Mouse (Mus musculus) neural tube, embryonic 11.5 days (tissue): ENCODE results near the gene Samd4b. TPM values are rescaled to one million over a fixed set of nuclear protein-coding genes. Genes with fewer than 3 reads are reported as not detected.

Experiments
- ATAC-seq: fragments of 200-750 bp; cut with Nextera tagmentation; 2 replicates; pipeline ENCODE4 v1.8.0; 2017; ENCODE audit warnings: moderate number of reproducible peaks, mild to moderate bottlenecking, moderate TSS enrichment, moderate library complexity; ENCODE audit not compliant: insufficient read depth, low FRiP score, low TSS enrichment
- DNase-seq: peaks from one replicate; pipeline ENCODE4 v3.0.0-alpha.2; 2015; ENCODE audit warnings: low spot score
- H3K27ac ChIP-seq: fragments of 300-500 bp; sonication (generic); 2 replicates; pipeline ENCODE4 v1.5.1; 2014; ENCODE audit warnings: low read depth, mild to moderate bottlenecking, low read length
- H3K27me3 ChIP-seq: fragments of 300-500 bp; sonication (generic); 2 replicates; pipeline ENCODE4 v1.6.1; 2014; ENCODE audit warnings: mild to moderate bottlenecking, low read length, mixed read lengths; ENCODE audit not compliant: control insufficient read depth, insufficient read depth
- H3K36me3 ChIP-seq: fragments of 300-500 bp; sonication (generic); 2 replicates; pipeline ENCODE4 v1.6.1; 2014; ENCODE audit warnings: mild to moderate bottlenecking, low read length, moderate library complexity, mixed read lengths; ENCODE audit not compliant: control insufficient read depth, insufficient read depth
- H3K4me1 ChIP-seq: fragments of 300-500 bp; sonication (generic); 2 replicates; pipeline ENCODE4 v1.6.1; 2014; ENCODE audit warnings: low read length, mixed read lengths; ENCODE audit not compliant: control insufficient read depth, insufficient read depth
- H3K4me2 ChIP-seq: fragments of 300-500 bp; sonication (generic); 2 replicates; pipeline ENCODE4 v1.6.1; 2014; ENCODE audit warnings: low read depth, mild to moderate bottlenecking, moderate library complexity
- H3K4me3 ChIP-seq: fragments of 300-500 bp; sonication (generic); 2 replicates; pipeline ENCODE4 v1.5.1; 2014; ENCODE audit warnings: low read depth, low read length
- H3K9ac ChIP-seq: fragments of 300-500 bp; sonication (generic); 2 replicates; pipeline ENCODE4 v1.6.1; 2014; ENCODE audit warnings: mild to moderate bottlenecking, low read length
- H3K9me3 ChIP-seq: fragments of 300-500 bp; sonication (generic); 2 replicates; pipeline ENCODE4 v1.6.1; 2016; ENCODE audit warnings: low read length; ENCODE audit not compliant: control insufficient read depth
- WGBS: fragments of 180-500 bp; shearing (Covaris S2); extraction: QIAGEN DNeasy Blood & Tissue Kit; methylation state at CpG from one replicate; pipeline ENCODE4 v1.1.7; 2014; 5-methylcytosine and 5-hydroxymethylcytosine counted together
- polyA plus RNA-seq: library from polyadenylated mRNA; unstranded; fragments of >200 nt; fragmentation: Nextera tagmentation; extraction: Ambion mirVana; gene quantifications from 2 replicates; pipeline ENCODE4 v1.2.1, GENCODE M21; 2014

Samd4b gene
- polyA plus RNA-seq, 1 experiment from 2014 or later, result 37.8 TPM

GRCm38 (mm10) chr7:28375176-28375921 is 222.6 kb downstream of the Samd4b start:
- Histone ChIP-seq H3K27me3 (no peaks in the 10 kb centered on the region), H3K9me3 (no peaks in the 10 kb centered on the region), H3K4me3 (peak overlapping the region; percentile 36), H3K36me3 (peaks cover 3% of the 10 kb centered on the region), H3K27ac (peak overlapping the region; percentile 82), H3K4me2 (peak overlapping the region; percentile 64), H3K9ac (peak overlapping the region; percentile 61), H3K4me1 (peaks cover 36% of the 10 kb centered on the region)
- peak; percentile 91 for DNase-seq
- ATAC-seq, result peak; percentile 22
- 1% methylated on average over 36 of the region's 36 CpGs for WGBS

DNA sequence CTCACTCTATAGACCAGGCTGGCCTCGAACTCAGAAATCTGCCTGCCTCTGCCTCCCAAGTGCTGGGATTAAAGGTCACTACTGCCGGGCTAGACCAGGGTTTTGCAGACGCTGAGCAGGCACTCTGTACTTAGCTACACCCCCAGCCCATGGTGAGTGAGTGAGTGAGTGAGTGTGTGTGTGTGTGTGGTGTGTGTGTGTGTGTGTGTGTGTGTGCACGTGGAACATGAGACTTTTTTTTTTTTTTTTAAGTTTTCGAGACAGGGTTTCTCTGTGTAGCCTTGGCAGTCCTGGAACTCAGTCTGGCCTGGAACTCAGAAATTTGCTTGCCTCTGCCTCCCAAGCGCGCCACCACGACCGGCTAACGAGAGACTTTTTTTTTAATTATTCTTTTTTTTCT is 223.3 kb downstream of the Samd4b start:
- Histone ChIP-seq H3K4me3 (no peak overlapping the region), H3K9ac (no peak overlapping the region)
- no peak for ATAC-seq

GRCm38 (mm10) chr7:28373891-28374495 is 224.0 kb downstream of the Samd4b start:
- Histone ChIP-seq H3K4me3 (no peak overlapping the region), H3K9me3 (no peaks in the 10 kb centered on the region), H3K9ac (no peak overlapping the region), H3K27ac (0 out of 2 replicates have a peak overlapping the region, but pooled peaks have one; percentile 27), H3K4me2 (no peak overlapping the region), H3K36me3 (peaks cover 7% of the 10 kb centered on the region), H3K4me1 (peaks cover 35% of the 10 kb centered on the region), H3K27me3 (no peaks in the 10 kb centered on the region)
- DNase-seq, result no peak
- no peak for ATAC-seq
- 82% methylated on average over 7 of the region's 7 CpGs for WGBS

More for the DNA sequence above, 223.3 kb downstream of the Samd4b start:
- Histone ChIP-seq H3K27ac (no peak overlapping the region), H3K27me3 (no peaks in the 10 kb centered on the region), H3K4me1 (peaks cover 41% of the 10 kb centered on the region), H3K9me3 (no peaks in the 10 kb centered on the region), H3K36me3 (peaks cover 7% of the 10 kb centered on the region), H3K4me2 (peak overlapping the region; percentile 64)
- WGBS, result 81% methylated on average over 10 of the region's 10 CpGs
- DNase-seq, result no peak

- Histone ChIP-seq H3K27me3 (no peaks in the 10 kb centered on the region), H3K4me3 (peak overlapping the region; percentile 82), H3K4me1 (peaks cover 29% of the 10 kb centered on the region), H3K9ac (no peak overlapping the region), H3K36me3 (peaks cover 7% of the 10 kb centered on the region), H3K27ac (peak overlapping the region; percentile 88; the same call in 1 of the 2 replicates), H3K9me3 (no peaks in the 10 kb centered on the region), H3K4me2 (peak overlapping the region; percentile 32)
- WGBS, result under 1% methylated on average over 9 of the region's 9 CpGs
- peak; percentile 81 for DNase-seq
- ATAC-seq, result peak; percentile 10; the same call in 1 of the 2 replicates
These were observed 224.8 kb downstream of the Samd4b start for GRCm38 (mm10) chr7:28373131-28373581.

DNA sequence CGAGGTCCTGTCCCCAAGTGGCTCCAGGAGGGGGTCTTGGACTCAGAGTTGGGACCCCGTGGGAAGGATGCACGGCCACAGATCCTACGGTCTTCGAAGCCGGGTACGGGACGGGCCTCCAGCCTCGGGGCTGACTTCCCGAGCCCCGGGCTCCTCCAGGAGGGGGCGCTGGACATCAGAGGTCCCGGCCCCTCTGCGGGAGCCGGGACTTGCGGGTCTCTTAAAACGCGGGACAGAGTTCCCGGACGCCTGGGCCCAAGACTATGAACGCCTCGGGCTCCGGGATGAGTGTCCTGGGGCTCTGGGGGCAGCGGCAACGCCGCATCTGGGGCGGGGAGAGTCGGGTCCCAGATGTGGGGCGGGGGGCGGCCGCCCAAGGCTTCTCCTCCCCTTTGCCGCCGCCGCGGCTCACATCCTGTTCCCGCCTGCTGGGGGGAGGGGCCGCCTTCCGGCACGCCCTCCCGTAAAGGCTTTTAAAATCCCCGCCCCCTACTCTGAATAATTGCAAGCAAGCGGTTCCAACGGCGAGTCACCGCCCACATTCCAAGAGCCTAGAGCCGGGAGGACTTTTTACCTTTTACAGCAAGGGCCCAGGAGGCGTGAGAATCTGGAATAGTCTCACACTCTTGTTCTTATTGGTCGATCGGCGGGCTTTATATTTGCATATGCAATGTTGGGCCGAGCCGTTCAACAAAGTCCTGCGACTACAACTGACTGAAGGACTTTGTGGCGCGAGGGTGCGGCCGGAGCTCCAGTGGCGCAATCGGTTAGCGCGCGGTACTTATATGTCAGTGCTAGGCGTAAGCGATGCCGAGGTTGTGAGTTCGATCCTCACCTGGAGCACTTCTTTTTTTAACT is 225.5 kb downstream of the Samd4b start, which contains the start of gene Plekhg2:
Gene Plekhg2 (minus strand): TSS at position 349 of the 858 bp plus-strand sequence.
- under 1% methylated on average over 64 of the region's 66 CpGs for WGBS
- Histone ChIP-seq H3K9ac (peak within 1 kb of the TSS; percentile 88), H3K9me3 (no peaks in the 10 kb centered on the region), H3K27me3 (no peaks in the 10 kb centered on the region), H3K4me2 (peak within 1 kb of the TSS; percentile 88), H3K36me3 (peaks cover 9% of the 10 kb centered on the region), H3K4me3 (peak within 1 kb of the TSS; percentile 82), H3K27ac (peak within 1 kb of the TSS; percentile 88), H3K4me1 (peaks cover 24% of the 10 kb centered on the region)
- peak; percentile 98 for DNase-seq
- peak; percentile 75 for ATAC-seq

DNA sequence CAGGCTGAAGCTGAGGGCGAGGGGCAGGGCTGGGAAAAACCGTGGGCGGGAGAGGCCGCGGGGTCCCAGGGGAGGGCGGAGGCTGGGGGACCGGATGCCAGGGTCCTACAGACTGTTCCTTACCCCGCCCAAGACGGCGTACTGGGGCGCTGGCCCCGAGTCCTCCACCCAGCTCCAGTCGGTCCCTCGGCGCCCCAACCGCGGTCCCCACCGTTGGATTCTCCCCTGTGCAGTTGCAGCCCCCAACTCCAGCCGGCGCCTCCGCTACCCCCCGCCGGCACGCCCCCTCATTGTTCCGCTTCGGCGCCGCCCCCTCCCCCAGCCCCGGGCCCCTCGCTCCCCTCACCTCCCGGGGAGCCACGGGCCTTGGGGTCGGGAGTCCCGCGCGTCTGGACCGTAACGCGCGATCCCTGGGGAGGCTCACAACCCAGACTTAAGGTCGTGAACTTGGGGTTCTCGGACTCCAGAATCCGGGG is 226.4 kb downstream of the Samd4b start:
- Histone ChIP-seq H3K4me2 (peak overlapping the region; percentile 88), H3K4me1 (peaks cover 22% of the 10 kb centered on the region), H3K36me3 (peaks cover 17% of the 10 kb centered on the region), H3K4me3 (peak overlapping the region; percentile 82), H3K9ac (peak overlapping the region; percentile 88), H3K9me3 (no peaks in the 10 kb centered on the region), H3K27me3 (no peaks in the 10 kb centered on the region), H3K27ac (peak overlapping the region; percentile 88)
- under 1% methylated on average over 36 of the region's 43 CpGs for WGBS
- DNase-seq (peak; percentile 65), ATAC-seq (peak; percentile 5; the same call in 1 of the 2 replicates)

- Histone ChIP-seq H3K27ac (peak overlapping the region; percentile 88; the same call in 1 of the 2 replicates), H3K4me3 (peak overlapping the region; percentile 82), H3K4me2 (peak overlapping the region; percentile 88), H3K36me3 (peaks cover 19% of the 10 kb centered on the region), H3K27me3 (no peaks in the 10 kb centered on the region), H3K4me1 (peaks cover 17% of the 10 kb centered on the region), H3K9ac (peak overlapping the region; percentile 88), H3K9me3 (no peaks in the 10 kb centered on the region)
- DNase-seq, result no peak
- no peak for ATAC-seq
- 9% methylated on average over 11 of the region's 11 CpGs for WGBS
These were observed 226.9 kb downstream of the Samd4b start for GRCm38 (mm10) chr7:28370977-28371513.

GRCm38 (mm10) chr7:28370051-28370450 is 227.9 kb downstream of the Samd4b start:
- peaks cover 12% of the 10 kb centered on the region for H3K4me1 ChIP-seq
- no peak overlapping the region for H3K27ac ChIP-seq
- ATAC-seq (no peak), DNase-seq (no peak)
- no peaks in the 10 kb centered on the region for H3K27me3 ChIP-seq
- peak overlapping the region; percentile 82 for H3K4me3 ChIP-seq
- H3K4me2 ChIP-seq, result peak overlapping the region; percentile 88; the same call in 1 of the 2 replicates
- no peaks in the 10 kb centered on the region for H3K9me3 ChIP-seq
- H3K9ac ChIP-seq, result peak overlapping the region; percentile 26
- WGBS, result 93% methylated on average over 14 of the region's 14 CpGs
- H3K36me3 ChIP-seq, result peaks cover 22% of the 10 kb centered on the region
